Mouse (Mus musculus) 3T3-L1 (cell line): ENCODE data around the gene Olfr700.
"Not testable (repeated sequence)": the region's sequence is repeated elsewhere in the genome, so short reads cannot be mapped to it uniquely, and the experiment has no call there.

Experiments
- DNase-seq: peaks from one replicate; pipeline ENCODE4 v3.0.0-alpha.2; 2015; ENCODE audit warnings: low read depth, low spot score

Olfr700 gene

GRCm38 (mm10) chr7:106808734-106809133, at the start of gene Olfr700:
Gene Olfr700, minus strand, starts transcription at chr7:106808834.
- no peak for DNase-seq

GRCm38 (mm10) chr7:106843060-106843459, 34.4 kb upstream of the Olfr700 start, which contains the start of gene Olfr703:
Gene Olfr703, plus strand, starts transcription at chr7:106843360.
- no peak for DNase-seq

- DNase-seq = no peak
Observed at GRCm38 (mm10) chr7:106833793-106834192, 25.2 kb upstream of the Olfr700 start, which contains the start of gene Olfr702. Gene Olfr702, minus strand, starts transcription at chr7:106833893.

GRCm38 (mm10) chr7:106818414-106818813, 9.8 kb upstream of the Olfr700 start:
- DNase-seq = no peak

GRCm38 (mm10) chr7:106815775-106816174, 7.1 kb upstream of the Olfr700 start:
- DNase-seq = peak; percentile 20

GRCm38 (mm10) chr7:106813829-106814228, 5.2 kb upstream of the Olfr700 start, which contains the start of gene Olfr701:
Gene Olfr701, plus strand, starts transcription at chr7:106814129.
- DNase-seq = no peak

GRCm38 (mm10) chr7:106793098-106793497, 15.5 kb downstream of the Olfr700 start, which contains the start of gene Olfr699:
Gene Olfr699, minus strand, starts transcription at chr7:106793198.
- DNase-seq = no peak

- no peak for DNase-seq
Observed at GRCm38 (mm10) chr7:106788330-106788729, 20.3 kb downstream of the Olfr700 start.

GRCm38 (mm10) chr7:106761008-106761407, 47.6 kb downstream of the Olfr700 start:
- DNase-seq = not testable (repeated sequence)

- no peak for DNase-seq
Observed at GRCm38 (mm10) chr7:106758800-106759199, 49.8 kb downstream of the Olfr700 start.
